Mouse (Mus musculus) embryonic fibroblast, embryonic 13.5 days (primary cell): ENCODE measurements around the gene 2310034C09Rik.

Experiments
- CTCF ChIP-seq: IDR thresholded peaks from 2 replicates; pipeline ENCODE4 v1.5.1; 2011; ENCODE audit warnings: mild to moderate bottlenecking, control low read depth, low read length, moderate library complexity, borderline replicate concordance; ENCODE audit not compliant: insufficient read depth
- POLR2A ChIP-seq: IDR thresholded peaks from 2 replicates; pipeline ENCODE4 v1.6.1; 2011; ENCODE audit warnings: low read depth, mild to moderate bottlenecking, control low read depth, low read length, moderate library complexity

DNA sequence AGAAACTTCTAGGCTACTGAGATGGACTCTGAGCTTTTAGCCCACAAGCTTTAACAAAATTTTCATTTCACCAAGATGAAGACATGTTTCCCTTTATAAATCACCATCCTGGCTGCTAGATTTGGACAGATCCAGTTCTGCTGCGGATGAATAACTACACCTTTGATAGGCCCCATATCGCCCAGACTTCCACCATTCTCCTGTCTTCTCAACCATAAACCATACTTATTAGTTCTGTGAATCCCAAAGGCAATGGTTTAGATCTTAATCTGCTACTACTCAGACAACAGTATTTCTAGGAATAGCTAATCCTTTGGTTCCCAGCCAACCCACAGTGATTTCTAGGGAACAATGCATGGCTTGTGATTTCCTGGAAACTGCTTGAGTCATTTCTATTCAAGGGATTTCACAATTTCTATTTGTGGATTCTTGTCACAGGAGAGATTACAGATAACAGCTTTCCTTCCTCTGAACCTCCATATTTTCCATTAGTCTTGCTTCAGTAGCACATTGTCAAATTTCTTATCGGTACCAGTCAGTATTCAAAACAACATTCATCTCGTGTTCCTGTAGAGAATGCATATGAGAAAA is 13.8 kb upstream of the 2310034C09Rik start:
- TF ChIP-seq POLR2A (no peak), CTCF (no peak)
